Mouse (Mus musculus): ENCODE data around the gene Uri1. TPM values are rescaled to one million over a fixed set of nuclear protein-coding genes. Genes with fewer than 3 reads are reported as not detected.

The Uri1 gene
- polyA plus RNA-seq, 1 experiment from 2014 or later = 40.9 TPM

GRCm38 (mm10) chr7:38054246-38054645 is 30.9 kb upstream of the Uri1 start:
- 93% methylated on average over 9 of the region's 9 CpGs for WGBS
- DNase-seq (ENCODE audit: low spot score) (no peak), ATAC-seq (ENCODE audit: insufficient number of reproducible peaks, low FRiP score, low TSS enrichment, low read depth) (no peak)
- no peaks in the 10 kb centered on the region for H3K4me1 ChIP-seq (ENCODE audit: control insufficient read depth, insufficient read depth, low read length)
- H3K9ac ChIP-seq (ENCODE audit: low read length) = no peak overlapping the region
- no peak overlapping the region for H3K4me3 ChIP-seq (ENCODE audit: low read depth, low read length)
- no peak overlapping the region for H3K4me2 ChIP-seq (ENCODE audit: low read depth, severe bottlenecking)
- H3K9me3 ChIP-seq (ENCODE audit: control insufficient read depth, low read length) = no peaks in the 10 kb centered on the region
- no peaks in the 10 kb centered on the region for H3K27me3 ChIP-seq (ENCODE audit: control insufficient read depth, insufficient read depth, low read length)
- no peak overlapping the region for H3K27ac ChIP-seq (replicated peaks; ENCODE audit: low read depth, low read length)
- no peaks in the 10 kb centered on the region for H3K36me3 ChIP-seq (ENCODE audit: control insufficient read depth, insufficient read depth, low read length)

- no peaks in the 10 kb centered on the region for H3K36me3 ChIP-seq (ENCODE audit: control insufficient read depth, insufficient read depth, low read length)
- H3K4me2 ChIP-seq (ENCODE audit: low read depth, severe bottlenecking) = no peak overlapping the region
- H3K27me3 ChIP-seq (ENCODE audit: control insufficient read depth, insufficient read depth, low read length) = no peaks in the 10 kb centered on the region
- no peak for DNase-seq (ENCODE audit: low spot score)
- H3K4me1 ChIP-seq (ENCODE audit: control insufficient read depth, insufficient read depth, low read length) = no peaks in the 10 kb centered on the region
- no peaks in the 10 kb centered on the region for H3K9me3 ChIP-seq (ENCODE audit: control insufficient read depth, low read length)
- 78% methylated on average over 5 of the region's 5 CpGs for WGBS
- no peak for ATAC-seq (ENCODE audit: insufficient number of reproducible peaks, low FRiP score, low TSS enrichment, low read depth)
- H3K9ac ChIP-seq (ENCODE audit: low read length) = no peak overlapping the region
- no peak overlapping the region for H3K4me3 ChIP-seq (ENCODE audit: low read depth, low read length)
- H3K27ac ChIP-seq (replicated peaks; ENCODE audit: low read depth, low read length) = no peak overlapping the region
These were observed 23.9 kb upstream of the Uri1 start for GRCm38 (mm10) chr7:38047229-38047628.

- H3K9me3 ChIP-seq (ENCODE audit: control insufficient read depth, low read length) = no peaks in the 10 kb centered on the region
- DNase-seq (ENCODE audit: low spot score) (no peak), ATAC-seq (ENCODE audit: insufficient number of reproducible peaks, low FRiP score, low TSS enrichment, low read depth) (no peak)
- H3K27me3 ChIP-seq (ENCODE audit: control insufficient read depth, insufficient read depth, low read length) = no peaks in the 10 kb centered on the region
- H3K27ac ChIP-seq (replicated peaks; ENCODE audit: low read depth, low read length) = no peak overlapping the region
- H3K36me3 ChIP-seq (ENCODE audit: control insufficient read depth, insufficient read depth, low read length) = no peaks in the 10 kb centered on the region
- no peak overlapping the region for H3K4me3 ChIP-seq (ENCODE audit: low read depth, low read length)
- no peaks in the 10 kb centered on the region for H3K4me1 ChIP-seq (ENCODE audit: control insufficient read depth, insufficient read depth, low read length)
- no peak overlapping the region for H3K4me2 ChIP-seq (ENCODE audit: low read depth, severe bottlenecking)
- no peak overlapping the region for H3K9ac ChIP-seq (ENCODE audit: low read length)
- 84% methylated on average over 3 of the region's 3 CpGs for WGBS
These were observed 17.9 kb upstream of the Uri1 start for GRCm38 (mm10) chr7:38041244-38041643.

GRCm38 (mm10) chr7:38037586-38037985 is 14.2 kb upstream of the Uri1 start:
- Histone ChIP-seq H3K4me2 (ENCODE audit: low read depth, severe bottlenecking) (no peak overlapping the region), H3K4me1 (ENCODE audit: control insufficient read depth, insufficient read depth, low read length) (no peaks in the 10 kb centered on the region), H3K27ac (replicated peaks; ENCODE audit: low read depth, low read length) (no peak overlapping the region), H3K9me3 (ENCODE audit: control insufficient read depth, low read length) (no peaks in the 10 kb centered on the region), H3K4me3 (ENCODE audit: low read depth, low read length) (no peak overlapping the region), H3K36me3 (ENCODE audit: control insufficient read depth, insufficient read depth, low read length) (no peaks in the 10 kb centered on the region), H3K27me3 (ENCODE audit: control insufficient read depth, insufficient read depth, low read length) (no peaks in the 10 kb centered on the region), H3K9ac (ENCODE audit: low read length) (no peak overlapping the region)
- DNase-seq (ENCODE audit: low spot score) (no peak), ATAC-seq (ENCODE audit: insufficient number of reproducible peaks, low FRiP score, low TSS enrichment, low read depth) (no peak)
- 75% methylated on average over 5 of the region's 5 CpGs for WGBS

GRCm38 (mm10) chr7:38031183-38031582 is 7.8 kb upstream of the Uri1 start:
- Histone ChIP-seq H3K4me3 (ENCODE audit: low read depth, low read length) (no peak overlapping the region), H3K4me2 (ENCODE audit: low read depth, severe bottlenecking) (no peak overlapping the region), H3K9me3 (ENCODE audit: control insufficient read depth, low read length) (no peaks in the 10 kb centered on the region), H3K27ac (replicated peaks; ENCODE audit: low read depth, low read length) (no peak overlapping the region), H3K4me1 (ENCODE audit: control insufficient read depth, insufficient read depth, low read length) (no peaks in the 10 kb centered on the region), H3K9ac (ENCODE audit: low read length) (no peak overlapping the region), H3K36me3 (ENCODE audit: control insufficient read depth, insufficient read depth, low read length) (no peaks in the 10 kb centered on the region), H3K27me3 (ENCODE audit: control insufficient read depth, insufficient read depth, low read length) (no peaks in the 10 kb centered on the region)
- DNase-seq (ENCODE audit: low spot score) (no peak), ATAC-seq (ENCODE audit: insufficient number of reproducible peaks, low FRiP score, low TSS enrichment, low read depth) (no peak)
- WGBS = 78% methylated on average over 4 of the region's 4 CpGs

DNA sequence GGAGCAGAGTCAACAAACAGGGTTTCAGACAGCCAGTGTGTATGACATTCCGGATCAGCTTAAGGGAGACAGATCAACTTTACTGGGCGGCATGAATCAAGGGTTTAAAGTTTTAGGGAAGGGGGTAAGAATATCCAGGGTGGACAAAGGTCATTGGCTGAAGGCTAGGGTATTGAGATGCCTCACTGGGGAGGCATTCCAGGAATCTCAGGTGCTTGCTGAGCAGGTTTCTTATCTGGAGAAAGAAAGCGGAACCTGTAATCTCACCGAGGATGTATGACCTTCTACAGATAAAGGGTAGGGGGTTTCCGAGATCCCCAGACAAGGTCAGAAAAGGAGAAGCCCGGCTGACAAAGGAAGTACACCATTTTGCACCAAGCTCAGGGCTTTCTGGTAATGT is 7.3 kb upstream of the Uri1 start:
- DNase-seq (ENCODE audit: low spot score) (no peak), ATAC-seq (ENCODE audit: insufficient number of reproducible peaks, low FRiP score, low TSS enrichment, low read depth) (no peak)
- no peak overlapping the region for H3K9ac ChIP-seq (ENCODE audit: low read length)
- no peaks in the 10 kb centered on the region for H3K4me1 ChIP-seq (ENCODE audit: control insufficient read depth, insufficient read depth, low read length)
- H3K9me3 ChIP-seq (ENCODE audit: control insufficient read depth, low read length) = no peaks in the 10 kb centered on the region
- H3K27ac ChIP-seq (replicated peaks; ENCODE audit: low read depth, low read length) = no peak overlapping the region
- no peak overlapping the region for H3K4me2 ChIP-seq (ENCODE audit: low read depth, severe bottlenecking)
- H3K27me3 ChIP-seq (ENCODE audit: control insufficient read depth, insufficient read depth, low read length) = no peaks in the 10 kb centered on the region
- H3K36me3 ChIP-seq (ENCODE audit: control insufficient read depth, insufficient read depth, low read length) = no peaks in the 10 kb centered on the region
- 52% methylated on average over 6 of the region's 6 CpGs for WGBS
- H3K4me3 ChIP-seq (ENCODE audit: low read depth, low read length) = no peak overlapping the region

DNA sequence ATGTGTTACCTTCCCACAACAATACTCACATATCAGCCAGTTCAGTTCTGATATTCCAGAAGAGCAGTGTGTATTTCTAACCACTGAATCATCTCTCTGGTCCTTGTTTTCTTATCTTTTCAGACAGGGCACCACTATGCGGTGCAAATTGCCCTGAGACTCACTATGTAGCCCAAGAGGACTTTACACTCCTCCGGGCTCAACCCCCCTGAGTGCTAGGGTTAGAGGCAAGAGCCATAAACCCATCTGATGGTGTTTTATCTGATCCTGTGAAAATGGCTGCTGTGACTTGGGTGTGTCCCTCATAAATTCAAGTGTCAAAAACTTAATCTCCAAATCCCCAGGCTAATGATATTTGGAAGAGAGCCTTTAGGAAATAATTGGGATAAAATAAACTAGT is 6.6 kb upstream of the Uri1 start:
- Histone ChIP-seq H3K9me3 (ENCODE audit: control insufficient read depth, low read length) (no peaks in the 10 kb centered on the region), H3K27ac (replicated peaks; ENCODE audit: low read depth, low read length) (no peak overlapping the region), H3K27me3 (ENCODE audit: control insufficient read depth, insufficient read depth, low read length) (no peaks in the 10 kb centered on the region), H3K4me2 (ENCODE audit: low read depth, severe bottlenecking) (no peak overlapping the region), H3K9ac (ENCODE audit: low read length) (no peak overlapping the region), H3K4me1 (ENCODE audit: control insufficient read depth, insufficient read depth, low read length) (no peaks in the 10 kb centered on the region), H3K36me3 (ENCODE audit: control insufficient read depth, insufficient read depth, low read length) (no peaks in the 10 kb centered on the region), H3K4me3 (ENCODE audit: low read depth, low read length) (no peak overlapping the region)
- DNase-seq (ENCODE audit: low spot score) = no peak
- WGBS = 12% methylated on average over 2 of the region's 2 CpGs
- ATAC-seq (ENCODE audit: insufficient number of reproducible peaks, low FRiP score, low TSS enrichment, low read depth) = no peak

- Histone ChIP-seq H3K4me3 (ENCODE audit: low read depth, low read length) (no peak overlapping the region), H3K9me3 (ENCODE audit: control insufficient read depth, low read length) (no peaks in the 10 kb centered on the region), H3K4me1 (ENCODE audit: control insufficient read depth, insufficient read depth, low read length) (no peaks in the 10 kb centered on the region), H3K4me2 (ENCODE audit: low read depth, severe bottlenecking) (no peak overlapping the region), H3K27ac (replicated peaks; ENCODE audit: low read depth, low read length) (no peak overlapping the region), H3K9ac (ENCODE audit: low read length) (no peak overlapping the region), H3K27me3 (ENCODE audit: control insufficient read depth, insufficient read depth, low read length) (no peaks in the 10 kb centered on the region), H3K36me3 (ENCODE audit: control insufficient read depth, insufficient read depth, low read length) (no peaks in the 10 kb centered on the region)
- 45% methylated on average over 5 of the region's 5 CpGs for WGBS
- DNase-seq (ENCODE audit: low spot score) (no peak), ATAC-seq (ENCODE audit: insufficient number of reproducible peaks, low FRiP score, low TSS enrichment, low read depth) (no peak)
These were observed 5.7 kb upstream of the Uri1 start for GRCm38 (mm10) chr7:38029083-38029482.

GRCm38 (mm10) chr7:38027940-38028600 is 4.7 kb upstream of the Uri1 start:
- 90% methylated on average over 7 of the region's 7 CpGs for WGBS
- Histone ChIP-seq H3K36me3 (ENCODE audit: control insufficient read depth, insufficient read depth, low read length) (no peaks in the 10 kb centered on the region), H3K27ac (replicated peaks; ENCODE audit: low read depth, low read length) (no peak overlapping the region), H3K27me3 (ENCODE audit: control insufficient read depth, insufficient read depth, low read length) (no peaks in the 10 kb centered on the region), H3K9me3 (ENCODE audit: control insufficient read depth, low read length) (no peaks in the 10 kb centered on the region), H3K4me3 (ENCODE audit: low read depth, low read length) (no peak overlapping the region), H3K9ac (ENCODE audit: low read length) (no peak overlapping the region), H3K4me1 (ENCODE audit: control insufficient read depth, insufficient read depth, low read length) (no peaks in the 10 kb centered on the region), H3K4me2 (ENCODE audit: low read depth, severe bottlenecking) (no peak overlapping the region)
- no peak for ATAC-seq (ENCODE audit: insufficient number of reproducible peaks, low FRiP score, low TSS enrichment, low read depth)
- no peak for DNase-seq (ENCODE audit: low spot score)

Data from limb, embryonic 11.5 days (tissue).